Mouse (Mus musculus): Measurements from ENCODE around the gene Ccdc155. TPM values are rescaled to one million over a fixed set of nuclear protein-coding genes. Genes with fewer than 3 reads are reported as not detected.

Ccdc155 gene
- polyA plus RNA-seq, 1 experiment from 2014 or later: 1.1 TPM

DNA sequence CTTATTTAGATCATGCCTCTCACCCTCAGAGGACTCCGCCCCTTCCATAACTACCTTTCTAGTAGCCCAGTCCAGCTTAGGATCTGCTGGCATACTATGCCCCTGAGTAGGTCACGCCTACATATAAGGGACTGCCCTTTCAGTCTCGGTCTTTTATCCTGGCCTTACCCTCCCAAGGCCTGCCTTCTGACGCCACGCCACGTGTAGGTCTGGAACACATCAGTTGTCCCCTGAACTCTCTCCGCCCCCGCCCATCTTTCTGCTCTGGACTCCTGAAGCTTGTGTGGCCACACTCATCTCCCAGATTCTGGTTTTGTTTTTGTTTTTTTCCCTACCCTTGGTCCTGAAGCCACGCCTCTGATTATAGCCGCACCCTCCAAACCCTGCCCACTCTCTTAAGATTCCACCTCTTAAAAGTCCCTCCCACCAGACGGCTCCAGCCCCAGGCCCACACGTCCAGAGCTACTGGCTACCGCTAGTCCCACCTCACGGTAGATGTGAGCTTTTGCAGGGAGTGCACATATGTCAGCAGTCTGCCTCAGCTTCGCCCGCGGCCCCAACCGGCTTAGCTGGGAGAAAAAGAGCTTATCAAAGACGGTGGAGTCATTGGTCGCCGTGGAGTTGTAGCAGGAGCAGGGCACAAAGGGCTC, 30.4 kb upstream of the Ccdc155 start:
- 6% methylated on average over 21 of the region's 21 CpGs for WGBS
- Histone ChIP-seq H3K9ac (no peak overlapping the region), H3K27ac (replicated peaks) (peak overlapping the region; percentile 55; the same call in 1 of the 2 replicates), H3K27me3 (0 out of 2 replicates have a peak, but pooled peaks cover 3% of the 10 kb centered on the region), H3K4me2 (replicated peaks) (peak overlapping the region; percentile 44), H3K4me1 (peaks cover 28% of the 10 kb centered on the region), H3K36me3 (peaks cover 30% of the 10 kb centered on the region), H3K9me3 (replicated peaks) (no peaks in the 10 kb centered on the region), H3K4me3 (replicated peaks) (peak overlapping the region; percentile 29)
- peak; percentile 72 for ATAC-seq (ENCODE audit: insufficient number of reproducible peaks, low FRiP score, low TSS enrichment, low read depth)

- Histone ChIP-seq H3K27me3 (0 out of 2 replicates have a peak, but pooled peaks cover 3% of the 10 kb centered on the region), H3K36me3 (peaks cover 36% of the 10 kb centered on the region), H3K9ac (no peak overlapping the region), H3K4me3 (replicated peaks) (peak overlapping the region; percentile 29), H3K27ac (replicated peaks) (peak overlapping the region; percentile 55; the same call in 1 of the 2 replicates), H3K9me3 (replicated peaks) (no peaks in the 10 kb centered on the region), H3K4me2 (replicated peaks) (peak overlapping the region; percentile 44), H3K4me1 (peaks cover 28% of the 10 kb centered on the region)
- WGBS: 10% methylated on average over 29 of the region's 29 CpGs
- no peak for ATAC-seq (ENCODE audit: insufficient number of reproducible peaks, low FRiP score, low TSS enrichment, low read depth)
These were observed 29.7 kb upstream of the Ccdc155 start for GRCm38 (mm10) chr7:45234333-45234841.

GRCm38 (mm10) chr7:45233580-45234332, 29.1 kb upstream of the Ccdc155 start:
- H3K4me3 ChIP-seq (replicated peaks): peak overlapping the region; percentile 29; the same call in 1 of the 2 replicates
- no peaks in the 10 kb centered on the region for H3K9me3 ChIP-seq (replicated peaks)
- no peaks in the 10 kb centered on the region for H3K27me3 ChIP-seq
- ATAC-seq (ENCODE audit: insufficient number of reproducible peaks, low FRiP score, low TSS enrichment, low read depth): no peak
- no peak overlapping the region for H3K9ac ChIP-seq
- H3K36me3 ChIP-seq: peaks cover 42% of the 10 kb centered on the region
- H3K27ac ChIP-seq (replicated peaks): 0 out of 2 replicates have a peak overlapping the region, but pooled peaks have one; percentile 5
- H3K4me1 ChIP-seq: peaks cover 28% of the 10 kb centered on the region
- H3K4me2 ChIP-seq (replicated peaks): peak overlapping the region; percentile 44
- WGBS: 34% methylated on average over 20 of the region's 20 CpGs

DNA sequence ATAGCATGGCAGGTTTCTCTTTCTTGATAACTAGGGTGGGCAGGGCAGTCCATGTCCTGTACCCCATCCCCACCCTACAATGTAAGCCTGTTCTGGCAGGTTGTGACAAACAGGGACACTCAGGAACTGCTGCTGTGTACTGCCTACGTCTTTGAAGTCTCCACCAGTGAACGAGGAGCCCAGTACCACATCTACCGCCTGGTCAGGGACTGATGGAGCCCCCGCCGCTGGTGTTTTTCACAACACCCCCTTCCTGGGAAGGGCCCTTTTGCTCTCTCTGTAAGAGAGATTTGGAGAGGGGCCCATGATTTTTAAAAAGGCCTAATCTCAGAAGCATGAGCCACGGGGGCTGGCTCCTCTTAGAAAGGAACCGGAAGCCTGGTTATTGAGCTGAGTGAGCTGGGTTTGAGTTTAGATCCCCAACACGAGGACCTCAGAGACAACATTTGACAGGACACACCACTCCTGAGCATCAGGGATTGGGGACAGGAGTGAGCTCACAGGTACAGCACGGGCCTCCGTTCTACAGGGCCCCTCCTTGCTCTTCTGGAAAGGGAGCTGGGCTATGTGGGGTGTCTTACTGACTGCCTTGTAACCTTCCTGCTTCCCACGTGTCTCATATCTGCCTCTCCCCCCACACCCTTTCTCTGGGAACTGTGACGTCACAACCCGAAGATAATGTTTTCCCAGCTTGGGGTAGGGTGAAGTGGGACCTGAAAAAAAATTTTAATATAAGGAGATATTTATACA, 28.2 kb upstream of the Ccdc155 start:
- H3K36me3 ChIP-seq: peaks cover 51% of the 10 kb centered on the region
- no peaks in the 10 kb centered on the region for H3K9me3 ChIP-seq (replicated peaks)
- 65% methylated on average over 13 of the region's 13 CpGs for WGBS
- no peak overlapping the region for H3K4me3 ChIP-seq (replicated peaks)
- no peak overlapping the region for H3K27ac ChIP-seq (replicated peaks)
- no peak for ATAC-seq (ENCODE audit: insufficient number of reproducible peaks, low FRiP score, low TSS enrichment, low read depth)
- H3K9ac ChIP-seq: no peak overlapping the region
- H3K4me2 ChIP-seq (replicated peaks): no peak overlapping the region
- H3K27me3 ChIP-seq: no peaks in the 10 kb centered on the region
- H3K4me1 ChIP-seq: peaks cover 28% of the 10 kb centered on the region

DNA sequence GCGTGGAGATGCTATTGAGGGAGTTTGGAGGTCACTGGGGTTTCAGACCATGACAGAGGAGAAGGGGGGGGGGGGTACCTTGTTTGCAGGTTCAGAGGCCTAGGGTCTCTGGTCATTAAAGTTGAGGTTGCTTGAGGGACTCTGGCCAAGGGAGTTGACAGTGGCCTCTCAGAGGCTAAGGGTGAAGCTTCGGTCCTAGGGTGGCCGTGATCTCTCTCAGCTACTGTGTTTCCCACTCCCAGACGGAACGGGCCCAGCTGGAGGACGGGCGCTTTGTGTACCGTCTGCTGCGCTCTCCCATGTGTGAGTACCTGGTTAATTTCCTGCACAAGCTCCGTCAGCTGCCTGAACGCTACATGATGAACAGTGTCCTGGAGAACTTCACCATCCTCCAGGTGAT, 27.2 kb upstream of the Ccdc155 start:
- H3K4me1 ChIP-seq: peaks cover 28% of the 10 kb centered on the region
- H3K4me3 ChIP-seq (replicated peaks): no peak overlapping the region
- H3K4me2 ChIP-seq (replicated peaks): no peak overlapping the region
- H3K27me3 ChIP-seq: no peaks in the 10 kb centered on the region
- ATAC-seq (ENCODE audit: insufficient number of reproducible peaks, low FRiP score, low TSS enrichment, low read depth): no peak
- H3K9ac ChIP-seq: no peak overlapping the region
- peaks cover 58% of the 10 kb centered on the region for H3K36me3 ChIP-seq
- no peaks in the 10 kb centered on the region for H3K9me3 ChIP-seq (replicated peaks)
- H3K27ac ChIP-seq (replicated peaks): no peak overlapping the region
- 84% methylated on average over 11 of the region's 11 CpGs for WGBS

GRCm38 (mm10) chr7:45231192-45231591, 26.5 kb upstream of the Ccdc155 start:
- H3K4me3 ChIP-seq (replicated peaks): no peak overlapping the region
- no peak overlapping the region for H3K9ac ChIP-seq
- H3K9me3 ChIP-seq (replicated peaks): no peaks in the 10 kb centered on the region
- no peak overlapping the region for H3K27ac ChIP-seq (replicated peaks)
- ATAC-seq (ENCODE audit: insufficient number of reproducible peaks, low FRiP score, low TSS enrichment, low read depth): no peak
- peaks cover 65% of the 10 kb centered on the region for H3K36me3 ChIP-seq
- H3K27me3 ChIP-seq: no peaks in the 10 kb centered on the region
- peaks cover 28% of the 10 kb centered on the region for H3K4me1 ChIP-seq
- H3K4me2 ChIP-seq (replicated peaks): no peak overlapping the region
- 91% methylated on average over 12 of the region's 12 CpGs for WGBS

DNA sequence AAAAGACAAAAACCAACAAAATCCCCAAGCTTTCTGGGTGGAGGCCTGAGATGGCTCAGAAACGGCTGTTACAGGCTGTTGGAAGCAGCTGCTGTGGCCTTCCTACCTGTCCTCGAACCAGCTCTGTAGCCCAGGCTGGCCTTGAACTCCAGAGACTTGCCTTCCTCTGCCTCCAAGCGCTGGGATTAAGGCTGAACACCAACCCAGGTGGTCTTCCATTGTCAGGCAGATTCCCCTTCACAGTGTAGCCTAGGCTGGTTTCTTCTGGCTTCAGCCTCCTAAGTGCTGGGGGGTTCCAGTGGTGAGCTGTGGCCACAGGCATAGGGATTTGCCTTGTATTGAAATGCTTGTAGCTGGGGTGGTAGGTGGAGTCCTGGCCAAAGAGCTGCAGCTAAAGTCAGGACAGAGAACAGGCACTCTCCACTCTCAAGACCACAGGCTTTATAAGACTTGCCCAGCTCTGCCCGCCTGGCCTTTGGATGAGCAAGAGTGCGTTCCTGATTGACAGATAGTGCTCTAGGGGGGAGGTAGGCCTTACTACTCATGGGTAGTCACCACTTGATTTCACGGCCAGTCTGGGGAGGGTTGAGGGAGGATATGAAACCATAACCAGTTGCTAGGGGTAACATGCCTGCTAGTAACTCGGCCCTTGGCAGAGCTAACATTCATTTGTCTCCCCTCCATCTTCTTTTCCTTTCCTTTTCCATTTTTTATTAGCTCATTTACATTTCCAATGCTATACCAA, 24.9 kb upstream of the Ccdc155 start:
- ATAC-seq (ENCODE audit: insufficient number of reproducible peaks, low FRiP score, low TSS enrichment, low read depth): no peak
- H3K36me3 ChIP-seq: peaks cover 81% of the 10 kb centered on the region
- no peak overlapping the region for H3K4me2 ChIP-seq (replicated peaks)
- peaks cover 16% of the 10 kb centered on the region for H3K4me1 ChIP-seq
- no peaks in the 10 kb centered on the region for H3K27me3 ChIP-seq
- 79% methylated on average over 7 of the region's 7 CpGs for whole genome bisulfite sequencing
- no peaks in the 10 kb centered on the region for H3K9me3 ChIP-seq (replicated peaks)
- H3K4me3 ChIP-seq (replicated peaks): no peak overlapping the region
- H3K9ac ChIP-seq: no peak overlapping the region
- no peak overlapping the region for H3K27ac ChIP-seq (replicated peaks)

DNA sequence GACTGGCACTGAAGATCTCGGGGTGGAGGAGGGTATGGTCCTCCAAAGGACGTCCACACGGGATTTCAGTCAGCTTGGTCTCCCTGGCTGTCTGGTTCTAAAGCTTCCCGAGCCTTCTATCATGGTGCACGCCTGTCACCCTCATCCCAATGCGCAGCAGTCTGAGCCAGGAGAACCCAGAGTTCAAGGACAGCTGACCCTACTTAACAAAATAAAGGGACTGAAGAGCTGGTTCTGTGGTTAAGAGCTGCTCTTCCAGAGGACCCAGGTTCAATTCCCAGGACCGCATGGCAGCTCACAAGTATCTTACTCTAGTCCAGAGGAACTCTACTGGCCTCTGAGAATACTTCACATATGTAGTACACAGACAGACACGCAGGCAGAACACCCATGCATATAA, 24.4 kb upstream of the Ccdc155 start:
- Histone ChIP-seq H3K9me3 (replicated peaks) (no peaks in the 10 kb centered on the region), H3K4me1 (peaks cover 10% of the 10 kb centered on the region), H3K27ac (replicated peaks) (no peak overlapping the region), H3K4me3 (replicated peaks) (no peak overlapping the region), H3K9ac (no peak overlapping the region), H3K36me3 (peaks cover 86% of the 10 kb centered on the region), H3K4me2 (replicated peaks) (no peak overlapping the region), H3K27me3 (no peaks in the 10 kb centered on the region)
- no peak for ATAC-seq (ENCODE audit: insufficient number of reproducible peaks, low FRiP score, low TSS enrichment, low read depth)
- 89% methylated on average over 8 of the region's 8 CpGs for WGBS

DNA sequence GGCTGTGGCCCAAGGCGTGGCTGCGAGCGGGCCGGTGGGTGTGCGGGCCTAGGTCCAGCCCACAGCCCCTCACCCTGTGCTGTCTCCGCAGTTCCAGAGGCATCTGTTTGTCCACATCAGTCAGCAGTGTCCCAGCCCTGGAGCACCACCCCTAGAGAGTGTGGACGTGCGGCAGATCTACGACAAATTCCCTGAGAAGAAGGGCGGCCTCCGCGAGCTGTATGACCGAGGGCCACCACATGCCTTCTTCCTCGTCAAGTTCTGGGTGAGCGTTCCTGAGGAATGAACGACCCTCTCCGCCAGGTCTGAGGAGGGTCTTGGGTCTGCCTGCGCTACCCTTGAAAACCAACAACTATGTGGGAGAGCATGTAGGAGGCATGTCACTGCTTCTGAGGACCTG, 23.9 kb upstream of the Ccdc155 start:
- Histone ChIP-seq H3K4me2 (replicated peaks) (no peak overlapping the region), H3K4me1 (peaks cover 5% of the 10 kb centered on the region), H3K9me3 (replicated peaks) (no peaks in the 10 kb centered on the region), H3K27me3 (no peaks in the 10 kb centered on the region), H3K27ac (replicated peaks) (no peak overlapping the region), H3K4me3 (replicated peaks) (no peak overlapping the region), H3K36me3 (peaks cover 87% of the 10 kb centered on the region), H3K9ac (no peak overlapping the region)
- ATAC-seq (ENCODE audit: insufficient number of reproducible peaks, low FRiP score, low TSS enrichment, low read depth): no peak
- 96% methylated on average over 18 of the region's 18 CpGs for WGBS

DNA sequence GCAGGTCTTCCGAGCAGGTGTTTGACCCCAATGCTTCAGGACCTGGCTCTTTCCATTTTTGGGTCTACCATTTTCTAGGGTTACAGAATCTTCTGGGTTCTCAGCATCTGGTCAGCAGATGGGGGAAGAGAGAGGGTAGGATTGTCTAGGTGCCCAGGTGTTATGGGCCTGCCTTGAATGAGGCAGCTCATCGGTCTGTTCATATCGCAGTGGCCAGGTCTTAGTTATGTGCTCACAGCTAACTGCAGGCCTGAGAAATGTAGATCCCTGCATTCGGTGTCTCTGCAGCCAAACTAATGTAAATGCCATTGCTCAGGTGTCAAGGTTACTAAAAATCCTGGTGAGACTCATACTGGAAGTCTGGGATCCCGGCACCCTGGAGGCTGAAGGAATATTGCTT, 21.7 kb upstream of the Ccdc155 start:
- Histone ChIP-seq H3K9me3 (replicated peaks) (no peaks in the 10 kb centered on the region), H3K9ac (no peak overlapping the region), H3K27me3 (no peaks in the 10 kb centered on the region), H3K4me1 (no peaks in the 10 kb centered on the region), H3K36me3 (peaks cover 84% of the 10 kb centered on the region), H3K4me2 (replicated peaks) (no peak overlapping the region), H3K4me3 (replicated peaks) (no peak overlapping the region), H3K27ac (replicated peaks) (no peak overlapping the region)
- no peak for ATAC-seq (ENCODE audit: insufficient number of reproducible peaks, low FRiP score, low TSS enrichment, low read depth)
- WGBS: 89% methylated on average over 5 of the region's 5 CpGs

Data from embryonic facial prominence, embryonic 15.5 days (tissue).